Mouse (Mus musculus): ENCODE data around the gene 1700049E17Rik2. TPM values are rescaled to one million over a fixed set of nuclear protein-coding genes. Genes with fewer than 3 reads are reported as not detected.
"Not testable (repeated sequence)": the region's sequence is repeated elsewhere in the genome, so short reads cannot be mapped to it uniquely, and the experiment has no call there.

1700049E17Rik2 gene
- total RNA-seq (2021), result not detected
- long read RNA-seq, experiment 1, result 0 reads
- long read RNA-seq, experiment 2, result 0 reads

GRCm38 (mm10) chr14:41572911-41573310 lies at the start of gene 1700049E17Rik2:
TSS of gene 1700049E17Rik2 (plus strand) at chr14:41573211.
- not testable (repeated sequence) for DNase-seq (ENCODE audit: low spot score in 2 of 2)

- DNase-seq (ENCODE audit: low spot score in 2 of 2), result not testable (repeated sequence)
Measured at GRCm38 (mm10) chr14:41524695-41525094, 48.3 kb upstream of the 1700049E17Rik2 start.

GRCm38 (mm10) chr14:41555483-41555882 lies 17.5 kb upstream of the 1700049E17Rik2 start, which contains the start of gene Gm7970:
TSS of gene Gm7970 (minus strand) at chr14:41555583.
- DNase-seq (ENCODE audit: low spot score in 2 of 2), result not testable (repeated sequence)

GRCm38 (mm10) chr14:41586346-41586745 lies 13.3 kb downstream of the 1700049E17Rik2 start:
- not testable (repeated sequence) for DNase-seq (ENCODE audit: low spot score in 2 of 2)

GRCm38 (mm10) chr14:41600935-41601334 lies 27.9 kb downstream of the 1700049E17Rik2 start:
- DNase-seq (ENCODE audit: low spot score in 2 of 2), result not testable (repeated sequence)

- not testable (repeated sequence) for DNase-seq (ENCODE audit: low spot score in 2 of 2)
Measured at GRCm38 (mm10) chr14:41610690-41611089, 37.7 kb downstream of the 1700049E17Rik2 start.

GRCm38 (mm10) chr14:41622535-41622934 lies 49.5 kb downstream of the 1700049E17Rik2 start:
- DNase-seq (ENCODE audit: low spot score in 2 of 2), result not testable (repeated sequence)

GRCm38 (mm10) chr14:41624512-41624911 lies 51.5 kb downstream of the 1700049E17Rik2 start, which contains the start of gene Gm3072:
TSS of gene Gm3072 (minus strand) at chr14:41624612.
- DNase-seq (ENCODE audit: low spot score in 2 of 2), result not testable (repeated sequence)

GRCm38 (mm10) chr14:41630144-41630543 lies 57.1 kb downstream of the 1700049E17Rik2 start:
- not testable (repeated sequence) for DNase-seq (ENCODE audit: low spot score in 2 of 2)

Other genes with a start within 250 kb of the 1700049E17Rik2 start
- not detected for gene Gm5798, start 224.6 kb upstream of the 1700049E17Rik2 start, total RNA-seq (2021)
- gene Gm7945, start 186.8 kb upstream of the 1700049E17Rik2 start, total RNA-seq (2021), result not detected
- gene Gm6482, start 164.9 kb upstream of the 1700049E17Rik2 start, total RNA-seq (2021), result not detected
- gene Gm7954, start 119.7 kb upstream of the 1700049E17Rik2 start, total RNA-seq (2021), result not detected
- gene Gm3486, start 83.7 kb upstream of the 1700049E17Rik2 start, total RNA-seq (2021), result not detected
- not detected for gene Gm7970, start 17.6 kb upstream of the 1700049E17Rik2 start, total RNA-seq (2021)
- not detected for gene Gm3072, start 51.4 kb downstream of the 1700049E17Rik2 start, total RNA-seq (2021)
- not detected for gene Gm3676, start 73.3 kb downstream of the 1700049E17Rik2 start, total RNA-seq (2021)
- not detected for gene Gm8068, start 128.7 kb downstream of the 1700049E17Rik2 start, total RNA-seq (2021)
- gene Gm7929, start 177.4 kb downstream of the 1700049E17Rik2 start, total RNA-seq (2021), result not detected
- not detected for gene Gm47189, start 199.2 kb downstream of the 1700049E17Rik2 start, total RNA-seq (2021)

All from adrenal gland, postnatal 4 days (tissue).